In genomic region chr8:4205246-4206123, GRCm38 (mm10) we compare ENCODE assay signal across 10 mouse cellular contexts. TPM values are rescaled to one million over a fixed set of nuclear protein-coding genes. Genes with fewer than 3 reads are reported as not detected.
DNase-seq lines count a peak whose midpoint lies in the region; ATAC-seq and TF ChIP-seq lines count a peak whose summit lies in the region.
"Had no signal": no experiment of that assay in that cellular context is flagged by ENCODE, and none has a peak within 500 bp of the region (broad histone marks: within the 10 kb centered on the region; RNA-seq: fewer than 3 reads in every experiment).

No protein-coding gene starts in this region.

- no peak overlapping the region for H3K4me3 ChIP-seq in lung, embryonic 14.5 days (ENCODE audit: low read depth, low read length)
- H3K4me3 ChIP-seq in intestine, embryonic 16.5 days (ENCODE audit: low read length), result peak overlapping the region; percentile 23
- no peak overlapping the region for H3K4me3 ChIP-seq in neural tube, embryonic 14.5 days (ENCODE audit: low read depth, low read length)

- ATAC-seq in lung, embryonic 14.5 days (ENCODE audit: insufficient read depth), result peak; percentile 15; the same call in 1 of the 2 replicates
- peak; percentile 48 for ATAC-seq in intestine, embryonic 16.5 days
- peak; percentile 1; the same call in 1 of the 2 replicates for ATAC-seq in neural tube, embryonic 14.5 days (ENCODE audit: low read depth)

- peak; percentile 21 for DNase-seq in embryo, embryonic 10 days (ENCODE audit: low spot score)
- no peak for DNase-seq in embryo, embryonic 9.5 days (ENCODE audit: extremely low spot score)
- peak; percentile 29 for DNase-seq in lung, embryonic 14.5 days
- DNase-seq in lung, postnatal 14 days, result no peak
- DNase-seq in left cerebral cortex, adult 18-20 months (ENCODE audit: low spot score in 2 of 2), result no peak
- DNase-seq in cerebellum, adult 9-10 months, result no peak
- DNase-seq: heart, postnatal 36 days had no signal

- H3K4me1 ChIP-seq in lung, embryonic 14.5 days (ENCODE audit: insufficient read depth), result no peaks in the 10 kb centered on the region
- peaks cover 24% of the 10 kb centered on the region for H3K4me1 ChIP-seq in intestine, embryonic 16.5 days (ENCODE audit: control insufficient read depth, insufficient read depth, low read length)
- 0 out of 2 replicates have a peak, but pooled peaks cover 5% of the 10 kb centered on the region for H3K4me1 ChIP-seq in neural tube, embryonic 14.5 days (ENCODE audit: control insufficient read depth, insufficient read depth, low read length)

- TF ChIP-seq CTCF in lung, embryonic 14.5 days (IDR thresholded peaks at IDR 0.05; ENCODE audit: low read depth), result peak; percentile 25; the same call in 1 of the 2 replicates

- H3K4me2 ChIP-seq in lung, embryonic 14.5 days, result peak overlapping the region; percentile 38
- H3K4me2 ChIP-seq in intestine, embryonic 16.5 days (ENCODE audit: low read depth, low read length), result peak overlapping the region; percentile 45
- no peak overlapping the region for H3K4me2 ChIP-seq in neural tube, embryonic 14.5 days (ENCODE audit: low read depth, low read length)

- peaks cover 9% of the 10 kb centered on the region for H3K27me3 ChIP-seq in lung, embryonic 14.5 days (ENCODE audit: insufficient read depth, low read length)
- H3K27me3 ChIP-seq in intestine, embryonic 16.5 days (replicated peaks; ENCODE audit: control insufficient read depth, insufficient read depth, low read length), result peaks cover 7% of the 10 kb centered on the region
- no peaks in the 10 kb centered on the region; the same call in 1 of the 2 replicates for H3K27me3 ChIP-seq in neural tube, embryonic 14.5 days (ENCODE audit: control insufficient read depth, insufficient read depth, low read length)

- 22% methylated on average over 38 of the region's 38 CpGs for WGBS in lung, embryonic 14.5 days
- WGBS in intestine, embryonic 16.5 days, result 38% methylated on average over 38 of the region's 38 CpGs
- WGBS in neural tube, embryonic 14.5 days, result 16% methylated on average over 38 of the region's 38 CpGs

- peaks cover 27% of the 10 kb centered on the region; the same call in 1 of the 2 replicates for H3K36me3 ChIP-seq in lung, embryonic 14.5 days (ENCODE audit: insufficient read depth)
- H3K36me3 ChIP-seq in intestine, embryonic 16.5 days (ENCODE audit: control insufficient read depth, insufficient read depth, low read length), result no peaks in the 10 kb centered on the region
- H3K36me3 ChIP-seq in neural tube, embryonic 14.5 days (ENCODE audit: control insufficient read depth, insufficient read depth, low read length), result peaks cover 53% of the 10 kb centered on the region; the same call in 1 of the 2 replicates

- H3K9me3 ChIP-seq in lung, embryonic 14.5 days (ENCODE audit: low read depth, low read length), result no peaks in the 10 kb centered on the region
- H3K9me3 ChIP-seq in intestine, embryonic 16.5 days (ENCODE audit: control insufficient read depth, low read length), result peaks cover 3% of the 10 kb centered on the region; the same call in 1 of the 2 replicates
- H3K9me3 ChIP-seq in neural tube, embryonic 14.5 days (ENCODE audit: control insufficient read depth, low read length), result no peaks in the 10 kb centered on the region

- H3K27ac ChIP-seq in lung, embryonic 14.5 days (ENCODE audit: low read depth), result no peak overlapping the region
- H3K27ac ChIP-seq in intestine, embryonic 16.5 days (ENCODE audit: low read length), result no peak overlapping the region
- no peak overlapping the region for H3K27ac ChIP-seq in neural tube, embryonic 14.5 days (ENCODE audit: low read depth, low read length)

- no peak overlapping the region; the same call in 1 of the 2 replicates for H3K9ac ChIP-seq in lung, embryonic 14.5 days
- peak overlapping the region; percentile 58 for H3K9ac ChIP-seq in intestine, embryonic 16.5 days (ENCODE audit: low read depth, low read length)
- 0 out of 2 replicates have a peak overlapping the region, but pooled peaks have one; percentile 32 for H3K9ac ChIP-seq in neural tube, embryonic 14.5 days (replicated peaks; ENCODE audit: low read depth, low read length)

RNA-seq across cellular contexts. Expression of gene Prr36, which starts 11.8 kb away (rescaled TPM):
- polyA plus RNA-seq in lung, embryonic 14.5 days (2014; fragmentation: Nextera tagmentation; extraction: Ambion mirVana), result 9.7 TPM in 2 replicates
- 2.8 and 3.2 TPM in 2 replicates for polyA plus RNA-seq in intestine, embryonic 16.5 days (2015; fragmentation: Nextera tagmentation; extraction: Ambion mirVana)
- 48.5 and 53.3 TPM in 2 replicates for polyA plus RNA-seq in neural tube, embryonic 14.5 days (2014; fragmentation: Nextera tagmentation; extraction: Ambion mirVana)
- 10 to 100 TPM; 32.7 to 41.9 TPM for total RNA-seq in left cerebral cortex, adult 18-20 months (2021)
- total RNA-seq: heart, postnatal 36 days had no signal

RNA-seq across cellular contexts. Expression of gene Lrrc8e, which starts 21.1 kb away (rescaled TPM):
- 1.9 and 2.3 TPM in 2 replicates for polyA plus RNA-seq in lung, embryonic 14.5 days (2014; fragmentation: Nextera tagmentation; extraction: Ambion mirVana)
- polyA plus RNA-seq in intestine, embryonic 16.5 days (2015; fragmentation: Nextera tagmentation; extraction: Ambion mirVana), result 2.6 and 2.8 TPM in 2 replicates
- polyA plus RNA-seq in neural tube, embryonic 14.5 days (2014; fragmentation: Nextera tagmentation; extraction: Ambion mirVana), result 0.07 TPM in 1 of 2 replicates, not detected in the other
- total RNA-seq in left cerebral cortex, adult 18-20 months (2021), result under 1 TPM in 1 of 2 experiments, not detected in 1; 0.33 TPM
- total RNA-seq: megakaryocyte progenitor cell, adult 5-6 weeks had no signal

RNA-seq across cellular contexts. Expression of gene Map2k7, which starts 33.1 kb away (rescaled TPM):
- 16.2 and 20.9 TPM in 2 replicates for polyA plus RNA-seq in lung, embryonic 14.5 days (2014; fragmentation: Nextera tagmentation; extraction: Ambion mirVana)
- polyA plus RNA-seq in intestine, embryonic 16.5 days (2015; fragmentation: Nextera tagmentation; extraction: Ambion mirVana), result 17.8 and 18.8 TPM in 2 replicates
- polyA plus RNA-seq in neural tube, embryonic 14.5 days (2014; fragmentation: Nextera tagmentation; extraction: Ambion mirVana), result 17.4 and 22.1 TPM in 2 replicates
- total RNA-seq in left cerebral cortex, adult 18-20 months (2021), result 100 to 1,000 TPM in 1 of 2 experiments, 10 to 100 TPM in 1; 92.3 to 108 TPM

RNA-seq across cellular contexts. Expression of gene Gm49320, which starts 33.2 kb away (rescaled TPM):
- polyA plus RNA-seq in lung, embryonic 14.5 days (2014; fragmentation: Nextera tagmentation; extraction: Ambion mirVana), result 1.2 and 1.5 TPM in 2 replicates
- polyA plus RNA-seq in intestine, embryonic 16.5 days (2015; fragmentation: Nextera tagmentation; extraction: Ambion mirVana), result 0.64 and 0.70 TPM in 2 replicates
- 0.89 and 1.3 TPM in 2 replicates for polyA plus RNA-seq in neural tube, embryonic 14.5 days (2014; fragmentation: Nextera tagmentation; extraction: Ambion mirVana)
- total RNA-seq in left cerebral cortex, adult 18-20 months (2021), result not detected

RNA-seq across cellular contexts. Expression of gene Evi5l, which starts 39.1 kb away (rescaled TPM):
- polyA plus RNA-seq in lung, embryonic 14.5 days (2014; fragmentation: Nextera tagmentation; extraction: Ambion mirVana), result 21.7 and 26.8 TPM in 2 replicates
- 19.1 and 19.2 TPM in 2 replicates for polyA plus RNA-seq in intestine, embryonic 16.5 days (2015; fragmentation: Nextera tagmentation; extraction: Ambion mirVana)
- polyA plus RNA-seq in neural tube, embryonic 14.5 days (2014; fragmentation: Nextera tagmentation; extraction: Ambion mirVana), result 86.7 and 96.4 TPM in 2 replicates
- total RNA-seq in left cerebral cortex, adult 18-20 months (2021), result 100 to 1,000 TPM in 1 of 2 experiments, 10 to 100 TPM in 1; 98.1 to 102 TPM

Comparison
In these comparisons a context has a peak if more than half of its experiments do, and no peak if none do; other contexts are left out.
1. DNase-seq: peak in embryo, embryonic 10 days (single experiment) and lung, embryonic 14.5 days (single experiment); none in embryo, embryonic 9.5 days (single experiment), lung, postnatal 14 days (single experiment), left cerebral cortex, adult 18-20 months (0 of 2) and cerebellum, adult 9-10 months (single experiment).
2. Peak in every context shown above with its lines, with median percentiles within 50 percentile points of each other: ATAC-seq.